Mouse (Mus musculus) MEL (cell line): ENCODE data around the gene Omg. TPM values are rescaled to one million over a fixed set of nuclear protein-coding genes. Genes with fewer than 3 reads are reported as not detected.

Experiments used
- DNase-seq: peaks from one replicate; pipeline ENCODE4 v3.0.0; 2011; ENCODE audit warnings: low read depth, low spot score
- H3K27ac ChIP-seq: 2 replicates; pipeline ENCODE4 v1.5.1; 2012; ENCODE audit warnings: low read depth, mild to moderate bottlenecking, control low read depth, low read length, moderate library complexity; ENCODE audit not compliant: control insufficient read depth
- H3K27me3 ChIP-seq, 2 experiments: fragments of 150-350 bp in 1 of 2; sonication (generic) in 1 of 2; 2 replicates each; pipeline ENCODE4 v1.6.1; 2012; ENCODE audit warnings: low read length in 2 of 2, mild to moderate bottlenecking in 2 of 2, improper control_type of control experiment in 1 of 2, moderate library complexity in 1 of 2; ENCODE audit not compliant: insufficient read depth in 2 of 2, control insufficient read depth in 1 of 2
- H3K36me3 ChIP-seq, 2 experiments: 2 replicates each; pipeline ENCODE4 v1.6.1; 2012 to 2014; ENCODE audit warnings: low read length in 2 of 2, improper control_type of control experiment in 1 of 2, inconsistent platforms in 1 of 2, mild to moderate bottlenecking in 1 of 2; ENCODE audit not compliant: insufficient read depth in 2 of 2, control insufficient read depth in 1 of 2
- H3K4me1 ChIP-seq, 2 experiments: fragments of 150-350 bp in 1 of 2; sonication (generic) in 1 of 2; 2 replicates each; pipeline ENCODE4 v1.6.1; 2012; ENCODE audit warnings: low read length in 2 of 2, improper control_type of control experiment in 1 of 2, mild to moderate bottlenecking in 1 of 2; ENCODE audit not compliant: insufficient read depth in 2 of 2, control insufficient read depth in 1 of 2
- H3K4me3 ChIP-seq, 2 experiments: fragments of 150-350 bp in 1 of 2; sonication (generic) in 1 of 2; 2 replicates each; pipeline ENCODE4 v1.5.1; 2012; ENCODE audit warnings: low read depth in 2 of 2, low read length in 2 of 2, mild to moderate bottlenecking in 2 of 2, moderate library complexity in 2 of 2, control low read depth in 1 of 2, improper control_type of control experiment in 1 of 2; ENCODE audit not compliant: control insufficient read depth in 1 of 2, insufficient read depth in 1 of 2
- H3K79me2 ChIP-seq: 2 replicates; pipeline ENCODE4 v1.6.1; 2012; ENCODE audit warnings: mild to moderate bottlenecking, low read length, moderate library complexity; ENCODE audit not compliant: control insufficient read depth, poor library complexity, insufficient read depth
- H3K9ac ChIP-seq: 2 replicates; pipeline ENCODE4 v1.6.1; 2012; ENCODE audit warnings: low read depth, mild to moderate bottlenecking, control low read depth, low read length, moderate library complexity; ENCODE audit not compliant: control insufficient read depth, poor library complexity, severe bottlenecking
- H3K9me3 ChIP-seq: fragments of 150-350 bp; sonication (generic); replicated peaks from 2 replicates; pipeline ENCODE4 v1.6.1; 2012; ENCODE audit warnings: mild to moderate bottlenecking, low read length, improper control_type of control experiment, moderate library complexity; ENCODE audit not compliant: insufficient read depth
- CHD1 ChIP-seq: IDR thresholded peaks from 2 replicates; pipeline ENCODE4 v1.6.1; 2012; ENCODE audit warnings: low read depth, mild to moderate bottlenecking, inconsistent platforms, low read length, improper control_type of control experiment
- CHD2 ChIP-seq: IDR thresholded peaks from 2 replicates; pipeline ENCODE4 v1.6.1; 2011; ENCODE audit warnings: low read length, improper control_type of control experiment
- E2F4 ChIP-seq: IDR thresholded peaks from 2 replicates; pipeline ENCODE4 v1.6.1; 2011; ENCODE audit warnings: low read depth, low read length, improper control_type of control experiment, borderline replicate concordance
- GABPA ChIP-seq: IDR thresholded peaks from 2 replicates; pipeline ENCODE4 v1.6.1; 2012; ENCODE audit warnings: low read depth, mild to moderate bottlenecking, inconsistent platforms, low read length, improper control_type of control experiment, moderate library complexity
- GATA1 ChIP-seq: IDR thresholded peaks from 2 replicates; pipeline ENCODE4 v1.6.1; 2011; ENCODE audit warnings: low read depth, low read length, improper control_type of control experiment
- JUND ChIP-seq: IDR thresholded peaks from 2 replicates; pipeline ENCODE4 v1.6.1; 2011; ENCODE audit warnings: low read depth, mild to moderate bottlenecking, improper control_type of control experiment, low read length
- MAFK ChIP-seq: IDR thresholded peaks from 2 replicates; pipeline ENCODE4 v1.6.1; 2011; ENCODE audit warnings: low read depth, mild to moderate bottlenecking, low read length, improper control_type of control experiment, borderline replicate concordance
- NELFE ChIP-seq: IDR thresholded peaks from 2 replicates; pipeline ENCODE4 v1.6.1; 2011; ENCODE audit warnings: low read depth, low read length, improper control_type of control experiment
- POLR2AphosphoS2 ChIP-seq: IDR thresholded peaks from 2 replicates; pipeline ENCODE4 v1.6.1; 2011; ENCODE audit warnings: low read length, improper control_type of control experiment
- TCF12 ChIP-seq: IDR thresholded peaks from 2 replicates; pipeline ENCODE4 v1.6.1; 2014; ENCODE audit warnings: low read depth, mild to moderate bottlenecking, inconsistent platforms, low read length, improper control_type of control experiment, moderate library complexity
- UBTF ChIP-seq: IDR thresholded peaks from 2 replicates; pipeline ENCODE4 v1.6.1; 2012; ENCODE audit warnings: low read depth, mild to moderate bottlenecking, inconsistent platforms, low read length, improper control_type of control experiment, moderate library complexity, borderline replicate concordance; ENCODE audit not compliant: insufficient read depth
- USF1 ChIP-seq: IDR thresholded peaks from 2 replicates; pipeline ENCODE4 v1.6.1; 2014; ENCODE audit warnings: low read depth, mild to moderate bottlenecking, inconsistent platforms, low read length, improper control_type of control experiment, moderate library complexity
- USF2 ChIP-seq, 2 experiments: IDR thresholded peaks; 2 replicates each; pipeline ENCODE4 v1.6.1; 2011 to 2012; ENCODE audit warnings: improper control_type of control experiment in 2 of 2, low read length in 2 of 2, borderline replicate concordance in 1 of 2, inconsistent platforms in 1 of 2, low read depth in 1 of 2, mild to moderate bottlenecking in 1 of 2; ENCODE audit not compliant: insufficient read depth in 1 of 2
- ZNF384 ChIP-seq: IDR thresholded peaks from 2 replicates; pipeline ENCODE4 v1.6.1; 2012; ENCODE audit warnings: low read depth, mild to moderate bottlenecking, inconsistent platforms, low read length, improper control_type of control experiment
- polyA plus RNA-seq, 2 experiments: library from polyadenylated mRNA; stranded (reverse) in 1 of 2; unstranded in 1 of 2; fragments of >175 nt in 1 of 2; fragments of >200 nt in 1 of 2; gene quantifications; 2 replicates each; pipeline versions ENCODE4 v1.2.1 to v1.2.4; 2012; ENCODE audit warnings: low replicate concordance in 2 of 2, low read depth in 1 of 2; ENCODE audit not compliant: insufficient read length in 2 of 2, insufficient read depth in 1 of 2, missing spikeins in 1 of 2
- total RNA-seq: library from RNA; depleted of rRNA; stranded (reverse); fragments of 300-350 nt; gene quantifications from 2 replicates; pipeline ENCODE4 v1.2.3, GENCODE M21; 2012

Omg gene
- total and polyA plus RNA-seq, 3 experiments = 0.21 TPM; not detected in 2

DNA sequence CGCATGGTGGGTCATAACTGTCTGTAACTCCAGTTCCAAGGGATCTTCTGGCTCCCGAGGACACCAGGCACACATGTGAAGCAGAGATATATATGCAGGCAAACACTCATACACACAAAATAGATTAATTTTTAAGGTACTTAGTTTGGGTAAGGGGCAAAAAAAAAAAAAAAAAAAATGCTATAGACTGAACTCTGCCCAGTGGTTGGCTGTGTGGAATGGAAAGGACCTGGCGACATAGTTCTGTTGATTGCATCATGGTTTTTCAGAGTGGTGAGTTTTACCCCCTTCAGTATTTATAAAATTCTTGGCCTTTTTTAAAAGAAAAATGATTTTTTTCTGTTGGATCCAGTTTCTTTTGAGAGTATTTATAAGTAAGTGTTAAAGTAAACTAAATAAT, 32.4 kb upstream of the Omg start:
- no peak overlapping the region for H3K9ac ChIP-seq
- H3K79me2 ChIP-seq = no peaks in the 10 kb centered on the region
- peaks cover 0 to 3% of the 10 kb centered on the region in 2 experiments; a peak in 1 of 4 replicates for H3K36me3 ChIP-seq
- H3K9me3 ChIP-seq = no peaks in the 10 kb centered on the region
- H3K27me3 ChIP-seq = no peaks in the 10 kb centered on the region
- peaks cover 0 to 4% of the 10 kb centered on the region in 2 experiments; a peak in 3 of 4 replicates for H3K4me1 ChIP-seq
- no peak overlapping the region for H3K27ac ChIP-seq
- no peak for DNase-seq
- TF ChIP-seq ZNF384 (0 out of 2 replicates have a peak, but pooled peaks have one; percentile 15), TCF12 (no peak)
- no peak overlapping the region for H3K4me3 ChIP-seq

DNA sequence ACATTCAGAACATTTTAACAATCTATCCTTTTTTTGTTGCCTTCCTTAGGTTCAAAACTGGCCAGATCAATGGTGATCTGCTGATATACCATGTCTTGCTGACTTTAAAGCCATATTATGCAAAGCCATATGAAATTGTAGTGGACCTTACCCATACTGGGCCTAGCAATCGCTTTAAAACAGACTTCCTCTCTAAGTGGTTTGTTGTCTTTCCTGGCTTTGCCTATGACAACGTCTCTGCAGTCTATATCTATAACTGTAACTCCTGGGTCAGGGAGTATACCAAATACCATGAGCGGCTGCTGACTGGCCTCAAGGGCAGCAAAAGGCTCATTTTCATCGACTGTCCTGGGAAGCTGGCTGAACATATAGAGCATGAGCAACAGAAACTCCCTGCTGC, 31.7 kb upstream of the Omg start:
- Histone ChIP-seq H3K27me3 (no peaks in the 10 kb centered on the region), H3K79me2 (no peaks in the 10 kb centered on the region), H3K27ac (no peak overlapping the region), H3K9me3 (no peaks in the 10 kb centered on the region), H3K4me3 (no peak overlapping the region), H3K9ac (no peak overlapping the region), H3K4me1 (peaks cover 0 to 4% of the 10 kb centered on the region in 2 experiments; a peak in 3 of 4 replicates), H3K36me3 (peaks cover 0 to 3% of the 10 kb centered on the region in 2 experiments; a peak in 1 of 4 replicates)
- no peak for TF ChIP-seq GABPA
- TF ChIP-seq MAFK = no peak
- TF ChIP-seq USF2 (IDR thresholded peaks at IDR 0.05; ENCODE audit: borderline replicate concordance in 1 of 2, insufficient read depth in 1 of 2, low read depth in 1 of 2, low read length in 2 of 2) = no peak
- TF ChIP-seq JUND = no peak
- no peak for TF ChIP-seq TCF12
- DNase-seq = no peak

DNA sequence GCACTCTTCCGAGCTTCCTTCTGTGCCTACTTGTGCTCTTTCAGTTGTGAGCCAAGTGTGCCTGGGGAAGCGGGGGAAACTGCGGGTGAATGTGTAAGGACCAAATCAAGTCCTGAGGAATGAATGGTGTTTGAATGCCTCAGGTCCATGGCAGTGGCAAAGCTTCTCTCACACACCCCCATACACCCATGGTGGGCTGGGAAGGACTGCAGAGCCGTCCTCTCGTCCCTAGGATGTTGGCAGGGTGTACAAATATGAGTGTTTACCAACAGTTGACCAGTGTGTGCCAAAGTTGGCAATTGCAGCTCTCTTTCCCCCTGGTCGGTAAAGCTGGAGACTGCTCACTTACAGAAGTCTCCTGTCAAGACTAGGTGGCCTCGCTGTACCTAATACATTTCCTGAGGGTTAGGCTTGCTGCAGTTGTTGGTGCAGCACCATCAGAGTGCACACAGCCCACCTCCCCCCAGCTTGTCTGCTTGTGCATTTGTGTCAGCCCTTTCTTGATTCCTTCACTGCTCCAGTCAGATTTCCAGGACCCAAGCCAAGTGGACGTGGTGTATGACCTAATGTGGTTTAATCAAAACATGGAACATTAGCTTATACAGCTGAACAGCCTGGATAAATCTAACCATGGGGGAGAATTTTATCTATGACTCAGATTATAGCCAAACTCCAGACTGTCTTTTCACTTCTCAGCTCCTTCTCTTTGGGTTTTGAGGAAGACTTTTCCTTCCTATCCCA, 30.2 kb upstream of the Omg start:
- TF ChIP-seq NELFE (no peak), USF1 (no peak), CHD1 (no peak), POLR2AphosphoS2 (no peak), UBTF (no peak), E2F4 (no peak), CHD2 (no peak), USF2 (IDR thresholded peaks at IDR 0.05; ENCODE audit: borderline replicate concordance in 1 of 2, insufficient read depth in 1 of 2, low read depth in 1 of 2, low read length in 2 of 2) (no peak), GATA1 (no peak)
- Histone ChIP-seq H3K4me3 (no peak overlapping the region), H3K36me3 (peaks cover 1 to 3% of the 10 kb centered on the region in 2 experiments; a peak in 2 of 4 replicates), H3K27me3 (no peaks in the 10 kb centered on the region), H3K79me2 (no peaks in the 10 kb centered on the region), H3K27ac (no peak overlapping the region), H3K9ac (no peak overlapping the region), H3K9me3 (no peaks in the 10 kb centered on the region), H3K4me1 (peaks cover 0 to 4% of the 10 kb centered on the region in 2 experiments; a peak in 3 of 4 replicates)
- no peak for DNase-seq
